Mouse (Mus musculus): ENCODE results near the gene Syn3.

The Syn3 gene

GRCm38 (mm10) chr10:86025906-86026305 lies 472.8 kb downstream of the Syn3 start:
- no peak for DNase-seq

DNA sequence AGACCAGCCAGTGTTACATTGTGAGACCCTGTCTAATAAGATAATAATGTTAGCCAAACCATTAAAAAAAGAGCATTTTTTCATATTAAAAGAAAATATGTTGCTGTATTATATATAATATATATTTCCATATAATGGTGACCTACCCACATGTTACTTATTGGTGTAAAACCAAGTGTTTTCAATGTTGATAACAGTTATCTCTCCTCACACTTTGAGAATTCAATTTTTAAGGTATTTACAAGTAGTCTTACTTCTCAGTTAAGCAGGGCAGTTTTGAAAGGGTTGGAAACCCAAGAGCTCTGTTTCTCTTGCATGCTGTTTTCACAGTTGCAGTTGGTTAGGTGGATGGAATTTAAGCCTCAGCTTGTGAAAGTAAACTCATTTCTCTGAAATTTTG lies 475.5 kb downstream of the Syn3 start:
- DNase-seq: no peak

DNA sequence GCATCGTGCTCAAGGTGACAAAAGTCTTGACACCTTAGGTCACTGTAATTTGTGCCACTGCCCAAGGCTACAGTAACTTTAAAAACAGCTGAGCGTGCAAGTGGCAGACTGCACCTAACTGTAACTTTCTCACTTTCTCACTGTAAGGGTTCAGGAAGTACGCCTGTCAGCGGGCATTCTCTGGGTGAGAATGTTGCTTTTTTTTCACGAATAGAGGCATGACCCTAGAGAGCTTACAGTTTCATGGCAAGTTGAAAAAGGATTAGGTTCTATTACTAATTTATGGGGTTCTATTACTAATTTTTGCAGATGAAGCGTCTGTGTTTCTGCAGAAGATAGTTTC lies 476.3 kb downstream of the Syn3 start:
- no peak for DNase-seq

DNA sequence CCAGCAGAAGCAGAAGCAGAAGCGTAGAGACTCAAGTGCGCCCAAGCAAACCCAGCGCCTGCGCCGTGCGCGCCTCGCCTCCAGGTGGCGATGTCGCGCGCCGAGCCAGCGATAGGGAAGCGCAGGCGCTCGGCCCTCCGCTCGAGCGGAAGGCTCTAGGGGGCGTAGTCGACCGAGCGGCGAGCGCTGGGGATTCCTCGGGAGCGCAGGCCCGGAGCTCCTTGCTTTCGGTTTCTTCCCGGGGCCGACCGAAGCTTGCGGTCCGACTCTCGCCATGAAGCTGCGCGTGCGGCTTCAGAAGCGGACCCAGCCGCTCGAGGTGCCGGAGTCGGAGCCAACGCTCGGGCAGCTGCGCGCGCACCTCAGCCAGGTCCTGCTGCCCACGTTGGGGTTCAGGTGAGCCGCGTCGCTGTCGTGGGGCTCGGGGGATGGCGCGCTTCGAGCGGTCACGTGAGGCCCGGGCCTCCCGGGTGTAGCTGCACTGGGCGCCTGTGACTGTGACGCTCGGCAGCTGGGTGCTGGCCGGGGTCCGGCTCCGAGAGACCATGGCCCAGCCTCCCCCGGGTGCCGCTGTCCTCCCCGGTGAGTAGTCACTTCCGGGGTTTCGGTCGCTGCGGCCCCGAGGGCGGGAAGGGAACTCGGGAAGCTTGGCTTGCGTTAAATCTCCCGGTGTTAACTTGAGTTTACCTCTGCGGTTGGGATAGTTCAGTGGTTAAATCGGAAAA lies 476.8 kb downstream of the Syn3 start, which contains the start of gene Fbxo7:
TSS of gene Fbxo7 (plus strand) at position 224 of the 725 bp plus-strand sequence.
- peak; percentile 87 for DNase-seq

GRCm38 (mm10) chr10:86021408-86021748 lies 477.3 kb downstream of the Syn3 start:
- DNase-seq: no peak

DNA sequence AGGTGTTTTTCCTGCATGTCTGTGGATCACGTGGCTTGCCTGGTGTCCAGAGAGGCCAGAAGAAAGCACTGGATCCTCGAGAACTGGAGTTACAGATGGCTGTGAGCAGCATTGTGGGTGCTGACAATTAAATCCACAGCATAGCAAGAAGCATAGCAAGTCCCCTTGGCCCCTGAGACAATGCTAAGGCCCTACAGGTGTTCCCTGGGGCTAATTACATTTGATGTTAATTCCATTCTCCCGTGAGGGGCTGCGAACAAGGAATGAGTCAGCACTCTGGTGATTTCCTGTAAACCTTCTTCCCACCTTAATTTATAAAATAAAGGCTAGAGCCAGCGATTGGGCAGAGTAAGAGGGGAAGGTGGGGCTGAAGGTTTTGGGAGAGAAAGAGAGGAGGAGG lies 479.9 kb downstream of the Syn3 start:
- no peak for DNase-seq

GRCm38 (mm10) chr10:86017781-86018180 lies 480.9 kb downstream of the Syn3 start:
- no peak for DNase-seq

GRCm38 (mm10) chr10:86011781-86012180 lies 486.9 kb downstream of the Syn3 start, which contains the start of gene Bpifc:
TSS of gene Bpifc (minus strand) at chr10:86011895.
- no peak for DNase-seq

GRCm38 (mm10) chr10:86011172-86011571 lies 487.5 kb downstream of the Syn3 start:
- DNase-seq: no peak

DNA sequence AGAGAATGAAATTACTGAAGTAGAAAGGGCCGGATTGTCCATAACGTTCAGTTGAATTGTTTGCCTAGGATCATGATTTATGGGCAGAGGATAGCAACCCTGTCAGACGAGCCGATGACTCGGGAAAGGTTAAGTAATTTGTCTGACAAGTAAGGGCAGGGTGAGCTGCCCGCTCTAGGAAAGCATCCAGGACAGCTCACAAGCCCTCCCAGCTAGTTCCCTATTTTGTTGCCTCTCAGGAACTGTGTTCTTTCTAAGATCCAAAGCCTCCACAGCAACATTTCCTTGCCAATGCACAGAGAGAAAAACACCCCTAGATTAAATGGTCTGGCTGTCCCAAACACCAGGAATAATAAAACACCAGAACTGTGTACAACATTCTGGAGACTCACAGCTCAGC lies 488.1 kb downstream of the Syn3 start:
- no peak for DNase-seq

DNA sequence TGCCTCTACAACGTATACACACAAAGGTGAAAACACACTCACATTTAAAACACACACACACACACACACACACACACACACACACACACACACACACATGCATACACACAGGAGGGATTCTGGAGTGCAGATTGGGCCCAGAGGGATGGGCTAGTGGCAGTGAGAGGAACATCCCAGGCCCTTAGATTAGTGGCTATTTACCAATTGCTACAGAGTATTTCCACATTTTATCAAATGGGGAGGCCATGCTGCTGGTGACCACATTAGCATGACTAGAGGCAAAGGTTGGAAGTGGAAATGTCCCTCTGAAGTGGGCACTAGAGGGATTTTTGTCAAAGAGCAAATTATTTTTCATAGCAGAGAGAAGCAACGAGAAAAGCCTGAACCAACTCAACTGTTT lies 489.0 kb downstream of the Syn3 start:
- no peak for DNase-seq

- DNase-seq: no peak
These were observed 492.2 kb downstream of the Syn3 start for GRCm38 (mm10) chr10:86006455-86006854.

Measured in cerebellum, adult 8-10 months (tissue).